Mouse (Mus musculus) stomach, postnatal 0 days (tissue): ENCODE data around the gene Phex. TPM values are rescaled to one million over a fixed set of nuclear protein-coding genes. Genes with fewer than 3 reads are reported as not detected.

Experiments used
- ATAC-seq: fragments of 200-750 bp; cut with Nextera tagmentation; 2 replicates; pipeline ENCODE4 v1.8.0; 2017; ENCODE audit not compliant: low FRiP score, low TSS enrichment
- DNase-seq: peaks from one replicate; pipeline ENCODE4 v3.0.0-alpha.2; 2016; ENCODE audit warnings: low spot score
- H3K27ac ChIP-seq: fragments of 300-500 bp; sonication (generic); replicated peaks from 2 replicates; pipeline ENCODE4 v1.5.1; 2014; ENCODE audit warnings: mild to moderate bottlenecking, control low read depth
- H3K27me3 ChIP-seq: fragments of 300-500 bp; sonication (generic); 2 replicates; pipeline ENCODE4 v1.6.1; 2014; ENCODE audit warnings: low read length; ENCODE audit not compliant: control insufficient read depth, insufficient read depth
- H3K36me3 ChIP-seq: fragments of 300-500 bp; sonication (generic); 2 replicates; pipeline ENCODE4 v1.6.1; 2014; ENCODE audit warnings: low read length, mixed read lengths; ENCODE audit not compliant: control insufficient read depth, insufficient read depth
- H3K4me1 ChIP-seq: fragments of 300-500 bp; sonication (generic); replicated peaks from 2 replicates; pipeline ENCODE4 v1.6.1; 2014; ENCODE audit warnings: antibody characterized with exemption; ENCODE audit not compliant: control insufficient read depth, insufficient read depth
- H3K4me2 ChIP-seq: fragments of 300-500 bp; sonication (generic); replicated peaks from 2 replicates; pipeline ENCODE4 v1.6.1; 2014; ENCODE audit warnings: low read depth, mild to moderate bottlenecking, control low read depth, moderate library complexity
- H3K4me3 ChIP-seq: fragments of 300-500 bp; sonication (generic); 2 replicates; pipeline ENCODE4 v1.5.1; 2014; ENCODE audit warnings: low read depth, low read length, control low read depth
- H3K9ac ChIP-seq: fragments of 300-500 bp; sonication (generic); 2 replicates; pipeline ENCODE4 v1.6.1; 2014; ENCODE audit warnings: mild to moderate bottlenecking, low read length, control low read depth, mixed read lengths
- H3K9me3 ChIP-seq: fragments of 300-500 bp; sonication (generic); 2 replicates; pipeline ENCODE4 v1.6.1; 2016; ENCODE audit warnings: low read length; ENCODE audit not compliant: control insufficient read depth
- CTCF ChIP-seq: IDR thresholded peaks from 2 replicates; pipeline ENCODE4 v1.5.1; 2016; ENCODE audit warnings: antibody characterized with exemption, low read depth, mild to moderate bottlenecking, moderate library complexity
- EP300 ChIP-seq: optimal IDR thresholded peaks from 2 replicates; pipeline ENCODE3; 2016; ENCODE audit warnings: antibody characterized with exemption
- WGBS: fragments of 180-500 bp; shearing (Covaris S2); extraction: QIAGEN DNeasy Blood & Tissue Kit; methylation state at CpG from one replicate; pipeline ENCODE4 v1.1.7; 2014; 5-methylcytosine and 5-hydroxymethylcytosine counted together
- polyA plus RNA-seq: library from polyadenylated mRNA; unstranded; fragments of >200 nt; fragmentation: Nextera tagmentation; extraction: Ambion mirVana; gene quantifications from 2 replicates; pipeline ENCODE4 v1.2.1, GENCODE M21; 2015

Gene Phex
- polyA plus RNA-seq, 1 experiment from 2014 or later, result 0.05 TPM

GRCm38 (mm10) chrX:157329821-157330220 lies 85.3 kb downstream of the Phex start:
- no peak for DNase-seq
- no peak for TF ChIP-seq CTCF
- TF ChIP-seq EP300, result no peak
- 83% methylated on average over 3 of the region's 3 CpGs for WGBS
- Histone ChIP-seq H3K4me3 (no peak overlapping the region), H3K36me3 (no peaks in the 10 kb centered on the region), H3K4me2 (no peak overlapping the region), H3K9ac (no peak overlapping the region), H3K27ac (no peak overlapping the region), H3K9me3 (no peaks in the 10 kb centered on the region), H3K4me1 (no peaks in the 10 kb centered on the region), H3K27me3 (no peaks in the 10 kb centered on the region)
- no peak for ATAC-seq

GRCm38 (mm10) chrX:157328396-157328795 lies 86.7 kb downstream of the Phex start:
- ATAC-seq (no peak), DNase-seq (no peak)
- WGBS, result 45% methylated on average over 1 of the region's 1 CpGs
- Histone ChIP-seq H3K27me3 (no peaks in the 10 kb centered on the region), H3K27ac (no peak overlapping the region), H3K4me2 (no peak overlapping the region), H3K4me3 (no peak overlapping the region), H3K9ac (no peak overlapping the region), H3K36me3 (no peaks in the 10 kb centered on the region), H3K9me3 (no peaks in the 10 kb centered on the region), H3K4me1 (no peaks in the 10 kb centered on the region)
- TF ChIP-seq CTCF (no peak), EP300 (no peak)

GRCm38 (mm10) chrX:157327756-157328155 lies 87.4 kb downstream of the Phex start:
- WGBS, result 49% methylated on average over 3 of the region's 3 CpGs
- no peaks in the 10 kb centered on the region for H3K36me3 ChIP-seq
- no peaks in the 10 kb centered on the region for H3K27me3 ChIP-seq
- H3K9me3 ChIP-seq, result no peaks in the 10 kb centered on the region
- DNase-seq (no peak), ATAC-seq (no peak)
- H3K27ac ChIP-seq, result no peak overlapping the region
- no peaks in the 10 kb centered on the region for H3K4me1 ChIP-seq
- H3K4me3 ChIP-seq, result no peak overlapping the region
- H3K4me2 ChIP-seq, result no peak overlapping the region
- no peak overlapping the region for H3K9ac ChIP-seq
- TF ChIP-seq EP300 (no peak), CTCF (no peak)

- no peak for TF ChIP-seq CTCF
- no peak for TF ChIP-seq EP300
- no peak for DNase-seq
- no peaks in the 10 kb centered on the region for H3K4me1 ChIP-seq
- no peaks in the 10 kb centered on the region for H3K36me3 ChIP-seq
- ATAC-seq, result no peak
- H3K9ac ChIP-seq, result no peak overlapping the region
- H3K4me3 ChIP-seq, result no peak overlapping the region
- no peak overlapping the region for H3K4me2 ChIP-seq
- WGBS, result 82% methylated on average over 3 of the region's 3 CpGs
- no peaks in the 10 kb centered on the region for H3K27me3 ChIP-seq
- H3K27ac ChIP-seq, result no peak overlapping the region
- H3K9me3 ChIP-seq, result no peaks in the 10 kb centered on the region
These were observed 90.7 kb downstream of the Phex start for GRCm38 (mm10) chrX:157324396-157324795.

- Histone ChIP-seq H3K4me3 (no peak overlapping the region), H3K9me3 (no peaks in the 10 kb centered on the region), H3K4me1 (no peaks in the 10 kb centered on the region), H3K27ac (no peak overlapping the region), H3K27me3 (no peaks in the 10 kb centered on the region), H3K9ac (no peak overlapping the region), H3K4me2 (no peak overlapping the region), H3K36me3 (no peaks in the 10 kb centered on the region)
- no peak for DNase-seq
- 79% methylated on average over 3 of the region's 3 CpGs for WGBS
- TF ChIP-seq EP300 (no peak), CTCF (no peak)
- ATAC-seq, result no peak
These were observed 104.8 kb downstream of the Phex start for GRCm38 (mm10) chrX:157310331-157310730.

GRCm38 (mm10) chrX:157308171-157308570 lies 106.9 kb downstream of the Phex start:
- H3K36me3 ChIP-seq, result no peaks in the 10 kb centered on the region
- WGBS, result 76% methylated on average over 1 of the region's 1 CpGs
- no peaks in the 10 kb centered on the region for H3K27me3 ChIP-seq
- no peaks in the 10 kb centered on the region for H3K4me1 ChIP-seq
- no peak for DNase-seq
- H3K4me2 ChIP-seq, result no peak overlapping the region
- H3K9ac ChIP-seq, result no peak overlapping the region
- TF ChIP-seq CTCF, result no peak
- TF ChIP-seq EP300, result no peak
- H3K4me3 ChIP-seq, result no peak overlapping the region
- ATAC-seq, result no peak
- H3K27ac ChIP-seq, result no peak overlapping the region
- H3K9me3 ChIP-seq, result no peaks in the 10 kb centered on the region
